Mouse (Mus musculus): ENCODE data around the gene Cxcl9. TPM values are rescaled to one million over a fixed set of nuclear protein-coding genes. Genes with fewer than 3 reads are reported as not detected.

Gene Cxcl9
- total and polyA plus RNA-seq, 2 experiments from 2014 or later, result not detected

- no peaks in the 10 kb centered on the region for H3K27me3 ChIP-seq (ENCODE audit: insufficient read depth, low read length)
- no peaks in the 10 kb centered on the region for H3K36me3 ChIP-seq (ENCODE audit: insufficient read depth, low read length)
- no peak overlapping the region for H3K27ac ChIP-seq (ENCODE audit: low read depth, low read length)
- no peaks in the 10 kb centered on the region for H3K9me3 ChIP-seq (ENCODE audit: low read length)
- H3K4me3 ChIP-seq (ENCODE audit: low read depth, low read length), result no peak overlapping the region
- ATAC-seq (ENCODE audit: low FRiP score), result no peak
- DNase-seq (ENCODE audit: low spot score), result no peak
- no peak overlapping the region for H3K4me2 ChIP-seq (ENCODE audit: low read depth, low read length, poor library complexity, severe bottlenecking)
- H3K9ac ChIP-seq (replicated peaks; ENCODE audit: low read length, poor library complexity, severe bottlenecking), result no peak overlapping the region
- WGBS, result 80% methylated on average over 10 of the region's 10 CpGs
- TF ChIP-seq CTCF (IDR thresholded peaks at IDR 0.05), result 0 out of 2 replicates have a peak, but pooled peaks have one; percentile 6
- H3K4me1 ChIP-seq (ENCODE audit: insufficient read depth, low read length), result no peaks in the 10 kb centered on the region
These were observed 48.8 kb downstream of the Cxcl9 start for GRCm38 (mm10) chr5:92278942-92279537.

DNA sequence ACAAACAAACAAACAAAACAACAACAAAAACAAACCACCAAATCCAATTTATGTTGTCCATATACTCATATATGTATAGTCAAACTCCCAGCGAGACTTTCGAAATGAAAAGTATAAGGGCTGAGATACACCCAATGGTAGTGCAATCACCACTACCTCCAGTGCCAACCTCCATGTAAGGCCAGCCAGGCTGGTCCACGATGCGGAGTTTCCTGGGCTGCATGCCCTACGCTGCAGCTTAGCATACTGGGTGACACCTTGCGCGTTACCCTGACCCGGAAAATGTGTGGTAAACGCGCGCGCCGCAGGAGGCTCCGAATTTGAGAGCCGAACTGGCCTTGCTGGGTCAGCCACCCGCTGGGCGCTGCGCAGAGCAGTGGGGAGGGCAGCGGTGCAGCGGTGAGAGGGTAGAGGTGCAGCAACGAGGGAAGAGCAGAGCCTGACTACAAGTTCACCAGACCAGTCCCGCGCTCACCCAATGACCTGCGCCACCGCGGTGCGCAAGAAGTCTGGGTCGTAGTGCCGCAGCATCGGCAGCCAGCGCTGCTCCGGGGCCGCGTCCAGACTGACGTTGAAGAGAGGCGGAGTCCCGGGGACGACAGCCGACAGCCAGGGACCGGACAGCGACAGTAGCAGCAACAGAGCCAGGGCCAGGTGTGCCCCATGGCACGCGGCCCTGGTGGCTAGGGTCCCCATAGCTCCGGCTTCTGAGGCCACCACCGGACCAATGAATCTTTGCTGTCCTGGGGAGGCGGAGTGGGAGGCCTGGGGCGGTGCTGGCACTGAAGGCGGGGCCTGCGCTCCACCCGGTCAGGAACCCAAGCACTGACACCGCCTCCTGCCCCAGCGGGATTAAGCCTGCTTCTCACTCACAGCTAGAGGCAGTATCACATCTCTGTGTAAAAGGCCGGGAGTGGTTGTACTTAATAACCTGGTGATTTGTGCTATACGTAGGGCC lies 50.2 kb downstream of the Cxcl9 start, which contains the start of gene Naaa:
TSS of gene Naaa (minus strand) at position 734 of the 958 bp plus-strand sequence.
- peak; percentile 68 for TF ChIP-seq CTCF (IDR thresholded peaks at IDR 0.05)
- H3K27ac ChIP-seq (ENCODE audit: low read depth, low read length), result peak within 1 kb of the TSS; percentile 62
- H3K9me3 ChIP-seq (ENCODE audit: low read length), result no peaks in the 10 kb centered on the region
- H3K4me3 ChIP-seq (ENCODE audit: low read depth, low read length), result peak within 1 kb of the TSS; percentile 54
- no peaks in the 10 kb centered on the region for H3K4me1 ChIP-seq (ENCODE audit: insufficient read depth, low read length)
- ATAC-seq (ENCODE audit: low FRiP score), result peak; percentile 89
- H3K4me2 ChIP-seq (ENCODE audit: low read depth, low read length, poor library complexity, severe bottlenecking), result peak within 1 kb of the TSS; percentile 75
- H3K36me3 ChIP-seq (ENCODE audit: insufficient read depth, low read length), result no peaks in the 10 kb centered on the region
- WGBS, result 3% methylated on average over 53 of the region's 54 CpGs
- H3K27me3 ChIP-seq (ENCODE audit: insufficient read depth, low read length), result no peaks in the 10 kb centered on the region
- peak within 1 kb of the TSS; percentile 66 for H3K9ac ChIP-seq (replicated peaks; ENCODE audit: low read length, poor library complexity, severe bottlenecking)
- peak; percentile 83 for DNase-seq (ENCODE audit: low spot score)

Other genes with a start within 250 kb of the Cxcl9 start
- 167 and 221 TPM in 2 replicates for gene G3bp2, start 244.4 kb downstream of the Cxcl9 start, total RNA-seq (2014; rRNA removed)
- gene G3bp2, start 244.4 kb downstream of the Cxcl9 start, polyA plus RNA-seq (2015; fragmentation: Nextera tagmentation; extraction: Ambion mirVana), result 280 and 303 TPM in 2 replicates
- gene Uso1, start 190.1 kb downstream of the Cxcl9 start, total RNA-seq (2014; rRNA removed), result 22.4 and 23.6 TPM in 2 replicates
- 25.9 and 27.0 TPM in 2 replicates for gene Uso1, start 190.1 kb downstream of the Cxcl9 start, polyA plus RNA-seq (2015; fragmentation: Nextera tagmentation; extraction: Ambion mirVana)
- not detected in 2 replicates for gene U90926, start 112.7 kb downstream of the Cxcl9 start, total RNA-seq (2014; rRNA removed)
- gene U90926, start 112.7 kb downstream of the Cxcl9 start, polyA plus RNA-seq (2015; fragmentation: Nextera tagmentation; extraction: Ambion mirVana), result not detected in 2 replicates
- gene Ppef2, start 71.8 kb downstream of the Cxcl9 start, total RNA-seq (2014; rRNA removed), result 0.60 and 2.3 TPM in 2 replicates
- gene Ppef2, start 71.8 kb downstream of the Cxcl9 start, polyA plus RNA-seq (2015; fragmentation: Nextera tagmentation; extraction: Ambion mirVana), result 0.47 and 0.66 TPM in 2 replicates
- 23.5 and 28.7 TPM in 2 replicates for gene Naaa, start 49.9 kb downstream of the Cxcl9 start, total RNA-seq (2014; rRNA removed)
- gene Naaa, start 49.9 kb downstream of the Cxcl9 start, polyA plus RNA-seq (2015; fragmentation: Nextera tagmentation; extraction: Ambion mirVana), result 20.0 and 23.1 TPM in 2 replicates
- 33.1 and 38.7 TPM in 2 replicates for gene Sdad1, start 17.6 kb downstream of the Cxcl9 start, total RNA-seq (2014; rRNA removed)
- 27.2 and 33.2 TPM in 2 replicates for gene Sdad1, start 17.6 kb downstream of the Cxcl9 start, polyA plus RNA-seq (2015; fragmentation: Nextera tagmentation; extraction: Ambion mirVana)
- gene Art3, start 3.7 kb upstream of the Cxcl9 start, total RNA-seq (2014; rRNA removed), result 4.2 and 4.7 TPM in 2 replicates
- 5.5 and 7.1 TPM in 2 replicates for gene Art3, start 3.7 kb upstream of the Cxcl9 start, polyA plus RNA-seq (2015; fragmentation: Nextera tagmentation; extraction: Ambion mirVana)
- not detected in 2 replicates for gene Cxcl10, start 20.8 kb upstream of the Cxcl9 start, total RNA-seq (2014; rRNA removed)
- 0.28 TPM in 1 of 2 replicates, not detected in the other for gene Cxcl10, start 20.8 kb upstream of the Cxcl9 start, polyA plus RNA-seq (2015; fragmentation: Nextera tagmentation; extraction: Ambion mirVana)
- gene Nup54, start 107.1 kb upstream of the Cxcl9 start, total RNA-seq (2014; rRNA removed), result 91.8 and 145 TPM in 2 replicates
- 52.1 and 52.6 TPM in 2 replicates for gene Nup54, start 107.1 kb upstream of the Cxcl9 start, polyA plus RNA-seq (2015; fragmentation: Nextera tagmentation; extraction: Ambion mirVana)
- 139 and 160 TPM in 2 replicates for gene Scarb2, start 178.8 kb upstream of the Cxcl9 start, total RNA-seq (2014; rRNA removed)
- gene Scarb2, start 178.8 kb upstream of the Cxcl9 start, polyA plus RNA-seq (2015; fragmentation: Nextera tagmentation; extraction: Ambion mirVana), result 23.8 and 25.3 TPM in 2 replicates
- gene Fam47e, start 227.0 kb upstream of the Cxcl9 start, total RNA-seq (2014; rRNA removed), result 1.2 and 1.9 TPM in 2 replicates
- gene Fam47e, start 227.0 kb upstream of the Cxcl9 start, polyA plus RNA-seq (2015; fragmentation: Nextera tagmentation; extraction: Ambion mirVana), result 1.5 and 1.7 TPM in 2 replicates

All from midbrain, postnatal 0 days (tissue).